Mouse (Mus musculus) spleen, adult 2 months (tissue): Measurements from ENCODE around the gene Wdr82.

Experiments used
- CTCF ChIP-seq: fragments of 200-500 bp; IDR thresholded peaks from 2 replicates; pipeline ENCODE4 v1.5.1; 2011; ENCODE audit warnings: mild to moderate bottlenecking, inconsistent platforms; ENCODE audit not compliant: insufficient read depth, insufficient read length, insufficient replicate concordance; ENCODE audit errors: extremely low read depth
- POLR2A ChIP-seq: fragments of 200-500 bp; IDR thresholded peaks from 2 replicates; pipeline ENCODE4 v1.6.1; 2011; ENCODE audit warnings: low read depth, low read length, inconsistent platforms

DNA sequence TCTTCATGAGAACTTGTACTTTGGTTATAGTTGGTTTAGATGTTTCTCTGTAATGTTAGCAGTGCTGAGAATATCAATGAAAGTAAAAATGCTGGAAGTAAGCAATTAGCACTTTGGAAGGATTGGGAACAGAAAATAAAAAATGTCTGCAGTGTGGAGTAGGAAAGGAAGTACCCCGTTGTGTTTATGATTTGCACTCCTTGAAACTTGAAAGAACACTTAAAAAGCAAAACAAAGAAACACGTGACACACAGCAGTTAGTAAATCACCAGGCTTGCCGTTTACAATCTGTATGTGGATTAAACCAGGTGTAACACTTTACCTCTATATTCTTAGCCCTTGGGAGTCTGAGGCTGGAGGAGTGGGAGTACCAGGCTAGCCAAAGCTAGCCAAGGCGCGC is 6.0 kb downstream of the Wdr82 start:
- TF ChIP-seq CTCF (no peak), POLR2A (no peak)
